Mouse (Mus musculus) C2C12 (cell line): ENCODE data around the gene Ckm.

Experiments
- CEBPB ChIP-seq: IDR thresholded peaks from one replicate; pipeline ENCODE4 v1.6.1; 2011; ENCODE audit warnings: low read depth, mild to moderate bottlenecking, control low read depth, moderate library complexity
- CTCF ChIP-seq: IDR thresholded peaks from one replicate; pipeline ENCODE4 v1.5.1; 2011; ENCODE audit not compliant: control insufficient read depth, insufficient read depth, insufficient read length
- MAX ChIP-seq: IDR thresholded peaks from one replicate; pipeline ENCODE4 v1.6.1; 2011; ENCODE audit warnings: mild to moderate bottlenecking, control low read depth
- MYOD1 ChIP-seq: IDR thresholded peaks from one replicate; pipeline ENCODE4 v1.6.1; 2011; ENCODE audit warnings: low read depth; ENCODE audit not compliant: control insufficient read depth, insufficient read length
- MYOG ChIP-seq: IDR thresholded peaks from one replicate; pipeline ENCODE4 v1.6.1; 2011; ENCODE audit not compliant: control insufficient read depth, insufficient read length; ENCODE audit errors: extremely low read depth
- USF1 ChIP-seq: IDR thresholded peaks from one replicate; pipeline ENCODE4 v1.6.1; 2011; ENCODE audit warnings: low read depth, mild to moderate bottlenecking, control low read depth, moderate library complexity

DNA sequence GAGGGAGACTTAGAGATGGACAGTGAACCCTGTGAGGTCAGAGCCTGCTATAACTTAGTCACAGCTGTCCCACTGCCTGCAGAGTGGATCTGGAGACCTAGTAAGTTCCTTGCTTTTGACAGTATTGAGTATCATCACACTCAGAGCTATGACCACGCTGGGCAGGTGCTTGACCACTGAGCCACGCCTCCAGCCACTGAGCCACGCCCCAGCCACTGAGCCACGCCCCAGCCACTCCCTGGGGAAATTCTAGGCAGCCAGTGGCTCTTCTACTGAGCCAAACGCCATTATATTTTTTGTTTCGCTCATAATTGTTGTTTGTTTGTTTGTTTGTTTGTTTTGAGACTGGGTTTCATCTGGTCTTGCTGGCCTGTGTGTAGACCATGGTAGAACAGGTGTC lies 63.1 kb downstream of the Ckm start:
- TF ChIP-seq CTCF: no peak
- no peak for TF ChIP-seq MAX
- TF ChIP-seq CEBPB: no peak
- TF ChIP-seq USF1: no peak
- TF ChIP-seq MYOD1: no peak
- no peak for TF ChIP-seq MYOG
